Mouse (Mus musculus) liver, postnatal 0 days (tissue): Measurements from ENCODE around the gene Ehbp1. TPM values are rescaled to one million over a fixed set of nuclear protein-coding genes. Genes with fewer than 3 reads are reported as not detected.

Experiments
- ATAC-seq: fragments of 200-750 bp; cut with Nextera tagmentation; 2 replicates; pipeline ENCODE4 v1.8.0; 2017; ENCODE audit warnings: mild to moderate bottlenecking, moderate library complexity
- DNase-seq: peaks from one replicate; pipeline ENCODE4 v3.0.0-alpha.2; 2016
- H3K27ac ChIP-seq: fragments of 300-500 bp; sonication (generic); 2 replicates; pipeline ENCODE4 v1.5.1; 2014; ENCODE audit warnings: antibody characterized with exemption, moderate library complexity, mild to moderate bottlenecking, low read depth
- H3K27me3 ChIP-seq: fragments of 300-500 bp; sonication (generic); 2 replicates; pipeline ENCODE4 v1.6.1; 2014; ENCODE audit warnings: low read length, control low read depth, mixed read lengths; ENCODE audit not compliant: insufficient read depth
- H3K36me3 ChIP-seq: fragments of 300-500 bp; sonication (generic); replicated peaks from 2 replicates; pipeline ENCODE4 v1.6.1; 2014; ENCODE audit warnings: mild to moderate bottlenecking, control low read depth, low read length, moderate library complexity, mixed read lengths; ENCODE audit not compliant: insufficient read depth
- H3K4me1 ChIP-seq: fragments of 300-500 bp; sonication (generic); 2 replicates; pipeline ENCODE4 v1.6.1; 2014; ENCODE audit warnings: antibody characterized with exemption, mild to moderate bottlenecking, control low read depth; ENCODE audit not compliant: insufficient read depth
- H3K4me2 ChIP-seq: fragments of 300-500 bp; sonication (generic); 2 replicates; pipeline ENCODE4 v1.6.1; 2014; ENCODE audit warnings: low read depth, mild to moderate bottlenecking, low read length, moderate library complexity, mixed read lengths
- H3K4me3 ChIP-seq: fragments of 300-500 bp; sonication (generic); 2 replicates; pipeline ENCODE4 v1.5.1; 2014; ENCODE audit warnings: low read depth, low read length
- H3K9ac ChIP-seq: fragments of 300-500 bp; sonication (generic); replicated peaks from 2 replicates; pipeline ENCODE4 v1.6.1; 2014; ENCODE audit warnings: mild to moderate bottlenecking, moderate library complexity
- H3K9me3 ChIP-seq: fragments of 300-500 bp; sonication (generic); 2 replicates; pipeline ENCODE4 v1.6.1; 2016; ENCODE audit warnings: mild to moderate bottlenecking, control low read depth, low read length, mixed read lengths
- CTCF ChIP-seq: sonication (generic); IDR thresholded peaks from 2 replicates; pipeline ENCODE4 v1.5.1; 2016; ENCODE audit warnings: antibody characterized with exemption, low read depth
- EP300 ChIP-seq: IDR thresholded peaks from 2 replicates; pipeline ENCODE4 v1.6.1; 2016; ENCODE audit warnings: antibody characterized with exemption, low read depth, mild to moderate bottlenecking
- WGBS: fragments of 180-500 bp; shearing (Covaris S2); extraction: QIAGEN DNeasy Blood & Tissue Kit; methylation state at CpG from one replicate; pipeline ENCODE4 v1.1.7; 2014; ENCODE audit not compliant: insufficient replicate concordance; 5-methylcytosine and 5-hydroxymethylcytosine counted together
- polyA plus RNA-seq: library from polyadenylated mRNA; unstranded; fragments of >200 nt; fragmentation: Nextera tagmentation; extraction: Ambion mirVana; gene quantifications from 2 replicates; pipeline ENCODE4 v1.2.1, GENCODE M21; 2015

The Ehbp1 gene
- polyA plus RNA-seq, 1 experiment from 2014 or later = 1.9 TPM

DNA sequence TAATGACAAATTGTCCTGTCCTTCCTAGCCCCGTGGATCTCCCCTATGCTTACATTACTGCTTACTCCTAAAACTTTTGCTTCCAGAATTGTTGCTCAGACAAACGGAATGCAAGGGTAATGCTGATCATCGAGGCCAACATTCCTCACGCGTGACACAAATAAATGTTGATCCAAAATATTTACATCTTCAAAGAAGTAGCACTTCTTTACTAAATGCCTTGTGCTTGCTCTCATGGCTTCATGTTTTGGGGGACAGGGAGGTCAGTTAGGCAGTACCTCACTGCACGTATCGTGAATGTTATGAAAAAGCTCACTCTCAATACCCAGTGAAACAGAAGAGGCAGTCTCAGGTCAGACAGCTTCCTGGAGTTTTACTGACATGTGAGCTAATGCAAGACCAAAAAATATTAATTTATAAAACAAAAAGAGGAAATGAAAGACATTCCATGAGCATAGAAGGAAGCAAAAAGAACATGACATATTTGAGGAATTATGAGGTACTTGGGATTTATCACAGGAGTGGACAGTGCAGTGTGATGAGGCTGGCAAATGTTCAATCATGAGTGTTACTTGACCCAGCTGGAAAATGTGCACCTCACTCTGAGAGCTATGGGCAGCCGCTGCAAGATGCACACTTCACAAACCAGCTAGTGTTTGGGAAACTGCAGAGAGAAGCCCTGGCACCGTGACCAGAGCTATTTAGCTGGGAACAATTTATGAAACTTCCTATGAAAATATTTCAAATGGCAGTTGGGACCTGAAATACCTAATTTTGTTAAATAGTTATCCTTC is 187.4 kb downstream of the Ehbp1 start:
- ATAC-seq (no peak), DNase-seq (no peak)
- Histone ChIP-seq H3K36me3 (no peaks in the 10 kb centered on the region; the same call in 1 of the 2 replicates), H3K27me3 (no peaks in the 10 kb centered on the region), H3K9me3 (no peaks in the 10 kb centered on the region), H3K4me2 (no peak overlapping the region), H3K4me3 (no peak overlapping the region), H3K4me1 (no peaks in the 10 kb centered on the region), H3K27ac (no peak overlapping the region), H3K9ac (no peak overlapping the region)
- TF ChIP-seq CTCF (no peak), EP300 (no peak)
- 83% methylated on average over 9 of the region's 9 CpGs for whole genome bisulfite sequencing

DNA sequence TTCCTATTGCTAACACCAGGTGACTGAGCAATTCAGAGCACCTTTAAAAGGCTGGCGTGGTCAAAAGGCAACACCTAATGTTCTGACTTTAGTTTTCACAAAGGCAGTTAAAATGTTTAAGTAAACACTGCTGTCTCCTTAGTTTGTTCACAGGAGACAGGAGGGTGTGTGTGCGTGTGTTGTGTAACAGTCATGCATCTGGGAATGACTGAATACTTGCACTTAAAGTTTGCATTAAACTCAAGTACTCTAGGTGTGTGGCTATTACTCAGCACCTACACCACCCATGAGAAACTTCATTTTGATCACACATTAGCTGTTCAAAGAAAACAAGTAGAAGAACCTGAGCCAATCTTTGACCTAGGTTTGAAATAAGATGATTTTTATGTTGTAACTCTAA is 201.4 kb downstream of the Ehbp1 start:
- ATAC-seq (no peak), DNase-seq (no peak)
- WGBS = 60% methylated on average over 2 of the region's 2 CpGs
- H3K9me3 ChIP-seq = no peaks in the 10 kb centered on the region
- H3K27me3 ChIP-seq = no peaks in the 10 kb centered on the region
- no peak overlapping the region for H3K4me3 ChIP-seq
- TF ChIP-seq EP300 (no peak), CTCF (no peak)
- no peak overlapping the region for H3K27ac ChIP-seq
- H3K4me1 ChIP-seq = no peaks in the 10 kb centered on the region
- H3K9ac ChIP-seq = no peak overlapping the region
- H3K4me2 ChIP-seq = no peak overlapping the region
- peaks cover 3% of the 10 kb centered on the region; the same call in 1 of the 2 replicates for H3K36me3 ChIP-seq

DNA sequence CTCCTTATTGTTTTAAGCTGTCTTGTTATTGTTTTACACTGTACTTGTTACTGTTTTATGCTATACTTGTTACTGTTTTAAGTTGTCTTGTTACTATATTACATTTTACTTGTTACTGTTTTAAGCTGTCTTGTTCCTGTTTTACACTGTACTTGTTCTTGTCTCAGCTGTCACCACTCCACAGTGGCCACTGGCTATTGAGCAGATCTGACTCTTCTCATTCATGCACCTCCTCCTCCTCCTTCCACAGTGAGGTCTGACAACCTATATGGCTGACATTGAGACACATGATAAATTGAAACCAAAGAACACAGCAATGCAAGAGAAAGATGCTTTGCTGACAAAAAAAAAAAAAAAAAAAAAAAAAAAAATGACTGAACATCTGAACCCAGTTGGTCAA is 203.6 kb downstream of the Ehbp1 start:
- TF ChIP-seq EP300 (no peak), CTCF (no peak)

DNA sequence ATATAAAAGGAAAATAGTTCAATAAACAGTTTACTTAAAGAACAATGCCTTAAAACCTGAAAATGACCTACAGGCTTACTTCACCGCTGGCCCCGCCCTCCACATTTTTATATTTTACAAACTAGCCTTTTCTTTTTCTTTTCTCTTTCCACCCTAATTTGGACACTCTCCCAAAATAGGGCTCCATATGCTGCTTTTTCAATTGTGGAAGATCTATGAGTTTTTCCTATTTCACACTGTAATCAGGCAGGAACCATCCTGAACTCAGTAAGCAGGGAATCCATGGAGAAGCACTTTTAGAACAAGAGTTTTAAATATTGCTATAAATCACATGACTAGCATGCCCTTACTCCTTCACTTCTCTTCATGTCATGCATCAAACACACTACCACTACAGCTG is 216.9 kb downstream of the Ehbp1 start:
- H3K36me3 ChIP-seq = no peaks in the 10 kb centered on the region
- ATAC-seq (no peak), DNase-seq (no peak)
- no peak overlapping the region for H3K4me2 ChIP-seq
- TF ChIP-seq EP300 (no peak), CTCF (no peak)
- H3K4me1 ChIP-seq = no peaks in the 10 kb centered on the region; the same call in 1 of the 2 replicates
- 96% methylated on average over 2 of the region's 2 CpGs for WGBS
- H3K9ac ChIP-seq = no peak overlapping the region
- no peaks in the 10 kb centered on the region for H3K27me3 ChIP-seq
- H3K27ac ChIP-seq = no peak overlapping the region
- no peaks in the 10 kb centered on the region for H3K9me3 ChIP-seq
- no peak overlapping the region for H3K4me3 ChIP-seq

More for the DNA sequence above, 203.6 kb downstream of the Ehbp1 start:
- Histone ChIP-seq H3K9me3 (no peaks in the 10 kb centered on the region), H3K4me1 (no peaks in the 10 kb centered on the region), H3K27me3 (no peaks in the 10 kb centered on the region), H3K4me3 (no peak overlapping the region), H3K9ac (no peak overlapping the region), H3K4me2 (no peak overlapping the region), H3K27ac (no peak overlapping the region), H3K36me3 (peaks cover 2% of the 10 kb centered on the region; the same call in 1 of the 2 replicates)
- ATAC-seq = no peak
- no peak for DNase-seq

DNA sequence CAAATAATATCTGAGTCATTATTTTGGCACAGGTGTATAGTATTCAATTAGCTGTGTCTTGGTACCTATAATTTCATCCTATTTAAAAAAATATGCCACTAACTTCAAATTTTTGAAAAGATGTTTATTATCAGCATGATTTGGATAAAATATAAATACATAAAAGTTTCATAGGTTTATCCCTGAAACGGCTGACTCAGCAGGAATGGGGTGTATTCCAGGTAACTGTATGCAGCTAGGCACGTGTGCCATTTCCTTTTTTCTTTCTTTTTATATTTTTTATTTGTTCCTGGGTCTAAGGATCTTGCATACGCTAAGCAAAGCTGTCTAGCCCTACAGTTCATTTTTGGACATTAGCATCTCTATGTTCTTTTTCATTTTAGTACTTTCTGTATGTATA is 223.2 kb downstream of the Ehbp1 start:
- Histone ChIP-seq H3K27me3 (no peaks in the 10 kb centered on the region), H3K9me3 (no peaks in the 10 kb centered on the region), H3K9ac (no peak overlapping the region), H3K27ac (no peak overlapping the region), H3K4me3 (no peak overlapping the region), H3K4me1 (no peaks in the 10 kb centered on the region), H3K36me3 (no peaks in the 10 kb centered on the region), H3K4me2 (no peak overlapping the region)
- ATAC-seq (no peak), DNase-seq (no peak)
- TF ChIP-seq EP300 = no peak
- no peak for TF ChIP-seq CTCF
- WGBS = 87% methylated on average over 3 of the region's 3 CpGs

DNA sequence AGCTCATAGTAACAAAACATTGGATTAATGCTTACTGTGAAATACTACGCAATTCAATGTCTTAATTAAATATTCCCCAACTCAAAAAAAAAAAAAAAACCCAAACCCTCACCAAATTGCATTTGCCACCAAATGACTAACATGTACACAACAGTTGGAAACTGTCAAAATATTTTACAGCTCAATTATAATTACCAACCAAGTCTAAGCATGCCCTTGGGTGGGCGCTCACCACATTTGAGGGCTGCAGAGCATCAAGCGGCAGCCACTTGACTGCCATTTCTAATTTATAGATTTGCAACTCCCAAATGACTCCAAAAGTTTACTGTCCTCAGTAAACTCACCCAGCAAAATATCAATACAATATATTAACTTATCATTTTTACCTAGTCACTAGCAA is 229.9 kb downstream of the Ehbp1 start:
- no peak for ATAC-seq
- H3K27me3 ChIP-seq = no peaks in the 10 kb centered on the region
- H3K4me1 ChIP-seq = no peaks in the 10 kb centered on the region
- no peak overlapping the region for H3K4me3 ChIP-seq
- H3K9ac ChIP-seq = no peak overlapping the region
- no peaks in the 10 kb centered on the region for H3K9me3 ChIP-seq
- no peak overlapping the region for H3K27ac ChIP-seq
- 91% methylated on average over 3 of the region's 3 CpGs for WGBS
- DNase-seq = no peak
- no peak for TF ChIP-seq EP300
- no peak for TF ChIP-seq CTCF
- no peaks in the 10 kb centered on the region for H3K36me3 ChIP-seq
- H3K4me2 ChIP-seq = no peak overlapping the region

DNA sequence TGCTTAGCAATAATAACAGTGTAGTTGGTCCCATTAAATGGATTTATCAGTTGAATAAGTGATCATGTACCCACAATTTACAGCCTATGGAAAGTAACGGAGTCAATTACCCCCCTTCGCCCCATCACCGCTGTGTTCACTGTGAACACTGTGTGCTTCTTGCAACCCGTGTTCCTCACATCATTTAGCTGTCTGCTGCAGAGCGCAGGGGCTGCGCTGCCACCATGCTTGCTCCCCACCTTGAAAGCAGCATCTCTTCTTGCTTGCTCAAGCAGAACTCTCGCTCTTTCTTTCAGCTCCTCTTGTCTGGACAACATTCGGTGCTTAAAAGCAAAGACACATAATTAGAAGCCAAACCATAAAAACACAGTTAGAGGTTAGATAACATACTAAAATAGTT is 252.7 kb downstream of the Ehbp1 start:
- H3K4me3 ChIP-seq = no peak overlapping the region
- peaks cover 2% of the 10 kb centered on the region for H3K36me3 ChIP-seq
- TF ChIP-seq CTCF = no peak
- TF ChIP-seq EP300 = no peak
- 87% methylated on average over 8 of the region's 8 CpGs for WGBS
- no peaks in the 10 kb centered on the region for H3K4me1 ChIP-seq
- ATAC-seq (no peak), DNase-seq (no peak)
- H3K27me3 ChIP-seq = no peaks in the 10 kb centered on the region
- no peak overlapping the region for H3K27ac ChIP-seq
- no peaks in the 10 kb centered on the region for H3K9me3 ChIP-seq
- no peak overlapping the region for H3K9ac ChIP-seq
- H3K4me2 ChIP-seq = no peak overlapping the region
